Mouse (Mus musculus): ENCODE results near the gene Nsf.

GRCm38 (mm10) chr11:103859933-103860610 is 93.8 kb downstream of the Nsf start:
- TF ChIP-seq CTCF (IDR thresholded peaks at IDR 0.05; ENCODE audit: low read depth, low read length): no peak
- no peak for TF ChIP-seq POLR2A (IDR thresholded peaks at IDR 0.05; ENCODE audit: extremely low read depth, insufficient read depth, low read length)
